Mouse (Mus musculus) myocyte (in vitro differentiated cells): ENCODE results near the gene P2rx4. TPM values are rescaled to one million over a fixed set of nuclear protein-coding genes. Genes with fewer than 3 reads are reported as not detected.

Experiments
- H3K27me3 ChIP-seq: one replicate; pipeline ENCODE4 v1.6.1; 2011; ENCODE audit not compliant: control insufficient read depth, insufficient read depth, insufficient read length
- H3K36me3 ChIP-seq: one replicate; pipeline ENCODE4 v1.6.1; 2011; ENCODE audit not compliant: control insufficient read depth, insufficient read depth
- H3K4me2 ChIP-seq: one replicate; pipeline ENCODE4 v1.6.1; 2011; ENCODE audit warnings: low read depth, control low read depth
- H3K4me3 ChIP-seq: one replicate; pipeline ENCODE4 v1.5.1; 2011; ENCODE audit warnings: mild to moderate bottlenecking, control low read depth, moderate library complexity
- H3K79me2 ChIP-seq: one replicate; pipeline ENCODE4 v1.6.1; 2011; ENCODE audit not compliant: control insufficient read depth, insufficient read depth
- H3ac ChIP-seq: one replicate; pipeline ENCODE4 v1.6.1; 2011; ENCODE audit not compliant: control insufficient read depth, insufficient read length
- CEBPB ChIP-seq: IDR thresholded peaks from 2 replicates; pipeline ENCODE4 v1.6.1; 2011; ENCODE audit warnings: mild to moderate bottlenecking, moderate library complexity; ENCODE audit not compliant: poor library complexity, insufficient read depth, severe bottlenecking
- E2F4 ChIP-seq: IDR thresholded peaks from one replicate; pipeline ENCODE4 v1.6.1; 2011; ENCODE audit warnings: mild to moderate bottlenecking, control low read depth, moderate library complexity; ENCODE audit not compliant: insufficient read depth
- MAX ChIP-seq: IDR thresholded peaks from one replicate; pipeline ENCODE4 v1.6.1; 2011; ENCODE audit warnings: low read depth, mild to moderate bottlenecking, control low read depth
- MYOD1 ChIP-seq, 3 experiments: IDR thresholded peaks; one replicate each; pipeline ENCODE4 v1.6.1; 2011; ENCODE audit warnings: control low read depth in 2 of 3, low read depth in 2 of 3, mild to moderate bottlenecking in 2 of 3, moderate library complexity in 1 of 3; ENCODE audit not compliant: insufficient read length in 2 of 3, control insufficient read depth in 1 of 3
- MYOG ChIP-seq, 3 experiments: IDR thresholded peaks; one replicate each; pipeline ENCODE4 v1.6.1; 2011; ENCODE audit warnings: control low read depth in 2 of 3, low read depth in 2 of 3, mild to moderate bottlenecking in 2 of 3; ENCODE audit not compliant: insufficient read length in 2 of 3, control insufficient read depth in 1 of 3, insufficient read depth in 1 of 3
- POLR2A ChIP-seq: IDR thresholded peaks from one replicate; pipeline ENCODE4 v1.6.1; 2011; ENCODE audit warnings: low read depth, mild to moderate bottlenecking, control low read depth, moderate library complexity; ENCODE audit not compliant: insufficient read length
- POLR2AphosphoS2 ChIP-seq: IDR thresholded peaks from one replicate; pipeline ENCODE4 v1.6.1; 2011; ENCODE audit warnings: low read depth, control low read depth; ENCODE audit not compliant: insufficient read length
- REST ChIP-seq: IDR thresholded peaks from one replicate; pipeline ENCODE4 v1.6.1; 2011; ENCODE audit warnings: mild to moderate bottlenecking, control low read depth, moderate library complexity; ENCODE audit not compliant: insufficient read depth, insufficient read length
- SRF ChIP-seq: IDR thresholded peaks from one replicate; pipeline ENCODE4 v1.6.1; 2011; ENCODE audit warnings: low read depth; ENCODE audit not compliant: control insufficient read depth, insufficient read length
- TCF12 ChIP-seq: IDR thresholded peaks from one replicate; pipeline ENCODE4 v1.6.1; 2011; ENCODE audit warnings: mild to moderate bottlenecking, control low read depth; ENCODE audit not compliant: poor library complexity, insufficient read depth, severe bottlenecking
- TCF3 ChIP-seq: IDR thresholded peaks from one replicate; pipeline ENCODE4 v1.6.1; 2011; ENCODE audit warnings: low read depth, control low read depth; ENCODE audit not compliant: insufficient read length
- USF1 ChIP-seq: IDR thresholded peaks from one replicate; pipeline ENCODE4 v1.6.1; 2011; ENCODE audit warnings: low read depth, mild to moderate bottlenecking, control low read depth, moderate library complexity
- polyA plus RNA-seq: library from polyadenylated mRNA; unstranded; fragments of >200 nt; fragmentation: generic; extraction: Trizol; gene quantifications from one replicate; pipeline ENCODE4 v1.2.1, GENCODE M21; 2012; ENCODE audit warnings: missing spikeins

P2rx4 gene
- polyA plus RNA-seq, 1 experiment = 23.2 TPM

DNA sequence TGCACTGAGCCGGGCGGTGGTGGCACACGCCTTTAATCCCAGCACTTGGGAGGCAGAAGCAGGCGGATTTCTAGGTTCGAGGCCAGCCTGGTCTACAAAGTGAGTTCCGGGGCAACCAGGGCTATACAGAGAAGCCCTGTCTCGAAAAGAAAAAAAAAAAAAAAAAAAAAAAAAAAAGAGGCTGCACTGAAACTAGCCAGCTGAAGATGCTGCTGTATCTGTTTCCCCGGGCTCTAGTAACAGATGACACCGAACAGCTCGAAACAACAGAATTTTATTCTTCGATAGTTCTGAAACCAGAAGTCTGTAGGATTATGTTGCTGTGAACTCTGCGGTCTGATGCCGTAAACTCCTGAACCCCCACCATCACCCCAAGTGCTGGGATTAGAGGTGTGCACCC, 18.1 kb downstream of the P2rx4 start:
- no peak overlapping the region for H3K4me2 ChIP-seq
- no peak overlapping the region for H3ac ChIP-seq
- H3K4me3 ChIP-seq = no peak overlapping the region
- H3K27me3 ChIP-seq = no peaks in the 10 kb centered on the region
- H3K36me3 ChIP-seq = no peaks in the 10 kb centered on the region
- TF ChIP-seq POLR2A (no peak), POLR2AphosphoS2 (no peak), REST (no peak), USF1 (no peak)
- no peaks in the 10 kb centered on the region for H3K79me2 ChIP-seq

GRCm38 (mm10) chr5:122726068-122726467, 18.7 kb downstream of the P2rx4 start:
- H3K36me3 ChIP-seq = no peaks in the 10 kb centered on the region
- H3K4me3 ChIP-seq = no peak overlapping the region
- H3K79me2 ChIP-seq = no peaks in the 10 kb centered on the region
- H3K4me2 ChIP-seq = no peak overlapping the region
- no peak overlapping the region for H3ac ChIP-seq
- TF ChIP-seq POLR2A = no peak
- TF ChIP-seq POLR2AphosphoS2 = no peak
- no peak for TF ChIP-seq REST
- TF ChIP-seq MYOD1 (IDR thresholded peaks at IDR 0.05; ENCODE audit: control insufficient read depth in 1 of 3, insufficient read length in 2 of 3, low read depth in 2 of 3) = no peak
- TF ChIP-seq TCF12 = no peak
- TF ChIP-seq E2F4 = no peak
- TF ChIP-seq SRF = no peak
- TF ChIP-seq MAX = no peak
- TF ChIP-seq MYOG (IDR thresholded peaks at IDR 0.05; ENCODE audit: control insufficient read depth in 1 of 3, insufficient read depth in 1 of 3, insufficient read length in 2 of 3, low read depth in 2 of 3) = no peak
- no peaks in the 10 kb centered on the region for H3K27me3 ChIP-seq

DNA sequence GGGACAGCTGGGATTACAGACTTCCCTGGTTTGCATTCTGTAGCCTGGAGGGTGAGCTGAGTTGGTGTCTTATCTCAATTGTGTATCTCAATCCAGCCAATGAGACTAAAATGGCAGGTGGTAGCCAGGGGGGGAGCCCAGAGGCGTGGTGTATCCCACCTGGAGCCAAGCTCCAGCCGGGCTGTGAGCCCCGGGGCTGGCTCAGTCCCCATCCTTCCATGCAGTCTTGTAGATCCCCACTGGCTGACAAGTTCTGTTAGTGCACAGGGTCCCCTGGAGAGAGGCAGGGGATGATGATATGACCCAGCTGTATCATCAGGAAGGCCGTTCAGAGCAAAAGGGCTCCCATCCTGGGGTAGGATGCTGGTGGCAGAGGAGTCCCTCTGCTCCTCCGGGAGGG, 19.3 kb downstream of the P2rx4 start:
- Histone ChIP-seq H3K36me3 (no peaks in the 10 kb centered on the region), H3K4me3 (no peak overlapping the region)

GRCm38 (mm10) chr5:122727096-122727495, 19.8 kb downstream of the P2rx4 start:
- no peaks in the 10 kb centered on the region for H3K27me3 ChIP-seq
- no peak for TF ChIP-seq TCF12
- TF ChIP-seq E2F4 = no peak
- no peak overlapping the region for H3ac ChIP-seq
- H3K4me3 ChIP-seq = no peak overlapping the region
- H3K79me2 ChIP-seq = no peaks in the 10 kb centered on the region
- no peaks in the 10 kb centered on the region for H3K36me3 ChIP-seq
- no peak overlapping the region for H3K4me2 ChIP-seq

More for the DNA sequence above, 19.3 kb downstream of the P2rx4 start:
- TF ChIP-seq POLR2AphosphoS2 (peak; percentile 32), E2F4 (no peak), TCF12 (no peak)
- H3K27me3 ChIP-seq = no peaks in the 10 kb centered on the region
- H3ac ChIP-seq = no peak overlapping the region
- no peak overlapping the region for H3K4me2 ChIP-seq
- H3K79me2 ChIP-seq = no peaks in the 10 kb centered on the region

DNA sequence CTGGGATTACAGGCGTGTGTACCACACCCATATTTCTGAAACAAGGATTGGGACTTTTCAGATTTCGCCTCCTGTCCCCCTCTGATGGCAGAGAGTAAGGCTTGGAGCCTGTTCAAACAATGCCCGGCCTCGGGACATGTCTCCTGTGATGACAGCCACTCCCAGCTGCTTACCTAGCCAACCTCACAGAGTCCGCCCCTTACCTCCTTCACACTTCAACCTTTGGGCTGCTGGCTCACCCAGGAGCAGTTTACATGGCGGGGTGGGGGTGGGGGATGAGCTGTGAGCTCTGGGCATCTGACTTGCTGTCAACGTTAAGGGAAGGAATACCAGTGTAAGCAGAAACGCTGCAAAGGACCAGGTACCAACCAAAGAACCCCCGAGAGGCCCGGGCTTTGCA, 23.4 kb downstream of the P2rx4 start:
- TF ChIP-seq TCF3 = no peak
- no peak for TF ChIP-seq SRF
- TF ChIP-seq MAX = no peak
- TF ChIP-seq MYOG (IDR thresholded peaks at IDR 0.05; ENCODE audit: control insufficient read depth in 1 of 3, insufficient read depth in 1 of 3, insufficient read length in 2 of 3, low read depth in 2 of 3) = no peak
- no peak for TF ChIP-seq POLR2AphosphoS2
- TF ChIP-seq POLR2A = no peak
- no peak for TF ChIP-seq REST
- TF ChIP-seq TCF12 = no peak
- TF ChIP-seq E2F4 = no peak
- no peak for TF ChIP-seq MYOD1 (IDR thresholded peaks at IDR 0.05; ENCODE audit: control insufficient read depth in 1 of 3, insufficient read length in 2 of 3, low read depth in 2 of 3)
- no peak for TF ChIP-seq CEBPB
- no peak for TF ChIP-seq USF1
- no peaks in the 10 kb centered on the region for H3K27me3 ChIP-seq

GRCm38 (mm10) chr5:122731321-122731720, 24.0 kb downstream of the P2rx4 start:
- TF ChIP-seq POLR2AphosphoS2 = no peak
- TF ChIP-seq TCF12 = no peak
- no peak for TF ChIP-seq SRF
- TF ChIP-seq CEBPB = no peak
- Histone ChIP-seq H3ac (no peak overlapping the region), H3K27me3 (no peaks in the 10 kb centered on the region), H3K4me2 (no peak overlapping the region), H3K79me2 (no peaks in the 10 kb centered on the region), H3K4me3 (no peak overlapping the region), H3K36me3 (no peaks in the 10 kb centered on the region)

More for the DNA sequence above, 23.4 kb downstream of the P2rx4 start:
- H3ac ChIP-seq = no peak overlapping the region
- H3K36me3 ChIP-seq = no peaks in the 10 kb centered on the region
- no peak overlapping the region for H3K4me3 ChIP-seq
- no peak overlapping the region for H3K4me2 ChIP-seq
- no peaks in the 10 kb centered on the region for H3K79me2 ChIP-seq
